Mouse (Mus musculus) lung, adult 2 months (tissue): ENCODE results near the gene 1700003F12Rik. TPM values are rescaled to one million over a fixed set of nuclear protein-coding genes. Genes with fewer than 3 reads are reported as not detected.
A peak's percentile ranks its signal among the peaks of the same experiment; 100 is the strongest.

Source experiments
- DNase-seq: peaks from one replicate; pipeline ENCODE4 v3.0.0; 2022
- H3K4me1 ChIP-seq: fragments of 200-500 bp; 2 replicates; pipeline ENCODE4 v1.6.1; 2011; ENCODE audit warnings: low read length; ENCODE audit not compliant: control insufficient read depth, insufficient read depth
- H3K4me3 ChIP-seq: fragments of 200-500 bp; replicated peaks from 2 replicates; pipeline ENCODE3; 2011; ENCODE audit warnings: low read depth, mild to moderate bottlenecking, control low read depth, low read length; ENCODE audit errors: extremely low read depth
- CTCF ChIP-seq: fragments of 200-500 bp; IDR thresholded peaks from 2 replicates; pipeline ENCODE4 v1.5.1; 2011; ENCODE audit warnings: mild to moderate bottlenecking, low read length, control low read depth; ENCODE audit not compliant: insufficient read depth
- POLR2A ChIP-seq: fragments of 200-500 bp; IDR thresholded peaks from 2 replicates; pipeline ENCODE4 v1.6.1; 2011; ENCODE audit warnings: low read depth, mild to moderate bottlenecking, control low read depth, low read length, borderline replicate concordance; ENCODE audit errors: extremely low read depth
- WGBS: fragments of 180-500 bp; shearing (Covaris S2); methylation state at CpG from one replicate; pipeline ENCODE4 v1.1.7; 2018; 5-methylcytosine and 5-hydroxymethylcytosine counted together
- polyA plus RNA-seq: library from polyadenylated mRNA; depleted of rRNA; stranded (reverse); fragments of >200 nt; gene quantifications from 2 replicates; pipeline ENCODE4 v1.2.3, GENCODE M21; 2012

Gene 1700003F12Rik
- polyA plus RNA-seq, 1 experiment = not detected

DNA sequence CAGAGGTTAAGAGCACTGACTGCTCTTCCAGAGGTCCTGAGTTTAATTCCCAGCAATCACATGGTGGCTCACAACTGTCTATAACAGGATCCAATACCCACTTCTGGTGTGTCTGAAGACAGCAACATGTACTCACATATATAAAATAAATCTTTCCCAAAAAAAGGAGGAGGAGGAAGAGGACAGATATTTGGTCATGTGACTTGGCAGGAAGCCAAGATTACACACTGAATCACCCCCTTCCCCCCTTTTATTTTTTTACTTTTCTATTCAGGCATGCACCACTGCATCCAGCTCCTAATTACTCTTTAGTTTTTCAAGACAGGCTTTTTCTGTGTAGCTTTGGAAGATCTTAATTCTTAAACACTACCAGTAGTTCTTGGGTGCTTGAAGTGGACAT lies 25.4 kb upstream of the 1700003F12Rik start:
- H3K4me3 ChIP-seq = no peak overlapping the region
- H3K4me1 ChIP-seq = no peaks in the 10 kb centered on the region
- no peak for DNase-seq
- TF ChIP-seq POLR2A = no peak
- TF ChIP-seq CTCF = no peak

DNA sequence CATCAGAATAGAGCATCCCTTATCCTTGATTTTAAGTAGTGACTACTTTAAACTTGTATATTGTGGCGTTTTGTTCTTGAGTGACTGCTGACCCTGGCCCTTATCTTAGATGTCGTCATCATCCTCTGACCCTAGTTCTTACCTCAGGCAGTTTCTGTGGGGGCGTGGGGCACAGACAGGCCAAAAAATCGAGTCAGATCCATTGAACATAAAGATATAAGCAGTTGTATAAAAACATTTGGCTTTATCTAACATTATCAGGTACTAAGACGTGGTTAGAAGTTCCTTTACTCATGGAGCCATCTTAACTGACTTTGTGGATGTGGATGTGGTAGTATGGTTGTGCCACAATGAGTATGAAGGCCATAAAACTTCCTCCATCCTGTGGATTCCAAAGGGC lies 24.6 kb upstream of the 1700003F12Rik start:
- no peak overlapping the region for H3K4me3 ChIP-seq
- DNase-seq = no peak
- TF ChIP-seq CTCF (no peak), POLR2A (no peak)
- whole genome bisulfite sequencing = 88% methylated on average over 5 of the region's 5 CpGs
- H3K4me1 ChIP-seq = no peaks in the 10 kb centered on the region

DNA sequence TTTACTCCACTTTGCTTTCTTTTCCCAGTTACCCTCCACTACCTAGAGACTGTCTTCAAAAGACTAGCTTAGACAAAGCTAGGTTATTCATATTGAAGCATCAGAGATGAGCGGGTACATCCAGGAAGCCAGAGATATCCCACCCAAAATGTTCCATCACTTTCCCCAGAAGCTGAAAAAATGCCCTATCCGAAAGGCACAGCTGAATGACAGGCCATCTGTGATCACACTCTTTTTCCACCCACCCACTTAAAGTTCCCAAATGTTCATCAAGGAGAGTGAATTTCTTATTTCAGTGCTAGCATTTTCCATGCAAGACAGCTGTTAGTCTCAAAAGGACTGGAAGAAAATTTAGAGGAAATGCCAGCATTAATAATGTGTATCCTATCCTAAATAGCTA lies 21.6 kb upstream of the 1700003F12Rik start:
- TF ChIP-seq CTCF (no peak), POLR2A (no peak)

DNA sequence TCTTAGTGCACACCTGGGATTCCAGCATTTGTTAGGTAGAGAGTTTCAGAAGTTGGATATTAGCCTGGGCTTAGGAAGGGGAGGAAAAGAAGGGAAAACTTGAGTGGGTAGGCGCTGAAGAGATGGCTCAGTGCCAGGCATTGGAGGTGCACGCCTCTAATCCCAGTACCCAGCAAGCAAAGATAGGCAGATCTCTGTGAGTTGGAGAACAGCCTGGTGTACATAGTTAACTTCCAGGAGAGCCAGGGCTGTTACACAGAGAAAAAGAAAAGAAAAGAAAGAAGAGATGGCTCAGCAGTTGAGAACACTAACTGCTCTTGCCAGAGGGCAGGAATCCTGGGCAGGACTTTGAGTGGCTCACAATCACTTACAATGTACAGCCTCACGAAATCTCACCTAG lies 20.4 kb upstream of the 1700003F12Rik start:
- WGBS = 67% methylated on average over 3 of the region's 3 CpGs
- no peak overlapping the region for H3K4me3 ChIP-seq
- no peaks in the 10 kb centered on the region for H3K4me1 ChIP-seq
- TF ChIP-seq POLR2A = no peak
- TF ChIP-seq CTCF = no peak
- DNase-seq = no peak

More for the DNA sequence above, 21.6 kb upstream of the 1700003F12Rik start:
- no peak for DNase-seq
- WGBS = 91% methylated on average over 2 of the region's 2 CpGs
- Histone ChIP-seq H3K4me3 (no peak overlapping the region), H3K4me1 (no peaks in the 10 kb centered on the region)

DNA sequence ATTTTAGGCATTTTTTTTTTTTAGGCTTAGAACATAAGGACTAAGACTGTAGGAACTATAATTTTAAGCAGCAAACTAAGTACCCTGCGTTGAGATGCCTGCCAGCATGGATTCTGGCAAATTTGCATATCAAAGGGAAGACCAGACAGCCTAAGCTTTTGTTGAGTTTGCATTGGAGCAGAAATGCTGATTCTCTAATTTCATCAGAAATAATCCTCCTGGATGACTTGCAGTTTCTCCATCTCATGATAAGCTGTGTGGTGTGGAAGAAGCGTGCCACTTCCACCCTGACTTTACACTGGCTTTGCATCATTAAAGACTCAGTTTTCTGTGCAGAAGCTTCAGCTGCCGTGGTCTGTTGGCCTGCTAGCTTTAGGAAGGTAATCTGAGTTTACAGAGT lies 14.0 kb upstream of the 1700003F12Rik start:
- TF ChIP-seq POLR2A (no peak), CTCF (no peak)
- Histone ChIP-seq H3K4me1 (no peaks in the 10 kb centered on the region), H3K4me3 (no peak overlapping the region)
- 85% methylated on average over 3 of the region's 3 CpGs for WGBS
- no peak for DNase-seq

DNA sequence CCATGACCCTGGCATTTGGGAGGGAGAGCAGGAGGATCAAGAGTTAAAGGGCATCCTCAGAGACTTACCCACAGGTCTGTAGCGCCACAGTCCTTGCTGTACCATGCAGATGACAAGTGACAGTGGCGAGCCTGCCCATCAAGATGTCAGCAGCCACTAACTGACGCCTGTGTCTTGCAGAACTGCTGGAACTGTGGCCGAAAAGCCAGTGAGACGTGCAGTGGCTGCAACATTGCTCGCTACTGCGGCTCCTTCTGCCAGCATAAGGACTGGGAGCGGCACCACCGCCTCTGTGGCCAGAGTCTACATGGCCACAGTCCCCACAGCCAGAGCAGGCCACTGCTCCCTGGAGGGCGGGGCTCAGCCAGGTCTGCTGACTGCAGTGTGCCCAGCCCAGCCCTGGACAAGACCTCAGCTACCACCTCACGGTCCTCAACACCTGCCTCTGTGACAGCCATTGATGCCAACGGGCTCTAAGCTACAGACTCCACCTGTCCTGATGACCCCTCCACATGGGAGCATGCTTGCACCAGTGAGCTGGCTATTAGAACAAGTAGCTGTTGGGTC lies 12.1 kb upstream of the 1700003F12Rik start:
- TF ChIP-seq CTCF = no peak
- no peaks in the 10 kb centered on the region for H3K4me1 ChIP-seq
- H3K4me3 ChIP-seq = no peak overlapping the region
- WGBS = 89% methylated on average over 12 of the region's 12 CpGs
- DNase-seq = no peak

DNA sequence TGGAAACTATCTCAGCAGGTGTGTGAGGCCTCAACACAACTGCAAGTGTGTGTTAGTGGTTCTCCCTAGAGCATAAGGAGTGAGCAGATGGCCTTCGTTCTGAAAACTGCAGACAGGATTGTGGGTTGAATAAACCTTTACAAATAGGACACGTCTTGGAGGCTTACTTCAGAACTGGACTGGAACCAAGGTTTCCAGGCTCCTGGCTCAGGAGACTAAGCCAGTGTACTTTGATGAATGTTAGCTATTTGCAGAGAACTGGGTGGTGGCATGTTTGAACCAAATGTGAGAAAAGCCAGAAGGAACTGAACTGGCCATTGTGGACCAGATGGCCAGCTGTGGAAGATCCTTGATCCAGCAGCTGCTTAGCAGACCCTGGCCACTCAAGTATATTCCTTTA lies 8.6 kb upstream of the 1700003F12Rik start:
- DNase-seq = no peak
- TF ChIP-seq CTCF (no peak), POLR2A (no peak)
- Histone ChIP-seq H3K4me3 (no peak overlapping the region), H3K4me1 (no peaks in the 10 kb centered on the region)
- 53% methylated on average over 2 of the region's 2 CpGs for WGBS

DNA sequence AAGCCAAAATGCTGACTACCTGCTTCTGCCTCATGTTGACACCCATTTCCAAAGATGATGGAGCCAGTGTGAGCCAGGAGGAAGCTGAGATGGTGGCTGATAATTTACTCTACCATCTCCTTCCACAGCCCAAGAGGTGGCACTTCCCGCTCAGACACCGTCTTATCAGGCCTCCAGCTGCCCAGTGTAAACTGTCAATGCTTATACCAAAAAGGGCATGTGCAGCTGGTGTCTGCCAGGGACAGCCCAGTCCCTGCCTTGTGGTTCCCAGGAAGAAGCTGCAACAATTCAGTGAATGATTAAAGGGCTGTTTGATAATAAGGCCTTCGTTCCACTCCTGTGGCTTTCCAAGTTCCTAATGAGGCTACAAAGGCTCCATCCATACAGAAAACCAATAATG lies 8.2 kb upstream of the 1700003F12Rik start:
- TF ChIP-seq CTCF = no peak
- TF ChIP-seq POLR2A = no peak
- no peak overlapping the region for H3K4me3 ChIP-seq
- 36% methylated on average over 3 of the region's 3 CpGs for WGBS
- no peak for DNase-seq
- no peaks in the 10 kb centered on the region for H3K4me1 ChIP-seq

DNA sequence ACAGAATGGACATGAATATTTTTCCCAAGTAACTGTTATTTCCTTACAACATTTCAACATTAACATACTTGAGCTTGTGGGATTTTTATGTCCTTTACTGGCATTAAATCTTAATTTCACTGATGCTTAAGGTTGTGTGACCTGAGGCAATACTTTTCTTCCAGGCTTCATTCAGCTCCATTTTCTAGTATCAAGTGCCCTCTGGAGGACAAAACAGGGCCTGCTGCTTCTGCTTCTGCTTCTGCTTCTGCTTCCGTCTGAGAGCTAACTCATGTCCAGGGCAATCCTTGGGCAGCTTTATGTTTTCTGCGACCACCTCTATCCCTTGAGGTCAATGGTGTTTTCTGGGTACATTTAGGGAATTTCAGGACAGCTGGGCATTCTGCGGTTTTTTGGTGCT lies 7.2 kb upstream of the 1700003F12Rik start:
- 76% methylated on average over 3 of the region's 3 CpGs for WGBS
- no peak overlapping the region for H3K4me3 ChIP-seq
- no peaks in the 10 kb centered on the region for H3K4me1 ChIP-seq
- DNase-seq = no peak
- TF ChIP-seq CTCF (peak; percentile 40), POLR2A (no peak)

DNA sequence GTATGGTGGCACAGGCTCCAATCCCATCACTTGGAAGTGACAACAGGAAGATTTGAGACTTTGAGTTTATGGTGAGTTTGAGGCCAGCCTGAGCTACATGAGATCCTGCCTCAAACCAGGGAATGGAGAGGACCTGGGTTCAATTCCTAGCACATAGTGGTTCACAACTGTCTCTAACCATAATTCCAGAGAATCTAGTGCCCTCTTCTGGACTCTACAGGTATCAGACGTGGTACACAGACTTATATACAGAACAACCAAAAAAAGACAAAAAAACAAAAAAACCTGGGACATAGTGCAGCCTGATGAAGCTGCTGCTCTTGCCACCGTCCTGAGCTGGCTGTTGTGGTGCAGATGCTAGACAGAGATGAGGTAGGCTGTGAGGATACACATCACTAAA lies 5.3 kb upstream of the 1700003F12Rik start:
- DNase-seq = no peak
- no peaks in the 10 kb centered on the region for H3K4me1 ChIP-seq
- no peak for TF ChIP-seq POLR2A
- no peak for TF ChIP-seq CTCF
- H3K4me3 ChIP-seq = no peak overlapping the region
- WGBS = 84% methylated on average over 2 of the region's 2 CpGs

DNA sequence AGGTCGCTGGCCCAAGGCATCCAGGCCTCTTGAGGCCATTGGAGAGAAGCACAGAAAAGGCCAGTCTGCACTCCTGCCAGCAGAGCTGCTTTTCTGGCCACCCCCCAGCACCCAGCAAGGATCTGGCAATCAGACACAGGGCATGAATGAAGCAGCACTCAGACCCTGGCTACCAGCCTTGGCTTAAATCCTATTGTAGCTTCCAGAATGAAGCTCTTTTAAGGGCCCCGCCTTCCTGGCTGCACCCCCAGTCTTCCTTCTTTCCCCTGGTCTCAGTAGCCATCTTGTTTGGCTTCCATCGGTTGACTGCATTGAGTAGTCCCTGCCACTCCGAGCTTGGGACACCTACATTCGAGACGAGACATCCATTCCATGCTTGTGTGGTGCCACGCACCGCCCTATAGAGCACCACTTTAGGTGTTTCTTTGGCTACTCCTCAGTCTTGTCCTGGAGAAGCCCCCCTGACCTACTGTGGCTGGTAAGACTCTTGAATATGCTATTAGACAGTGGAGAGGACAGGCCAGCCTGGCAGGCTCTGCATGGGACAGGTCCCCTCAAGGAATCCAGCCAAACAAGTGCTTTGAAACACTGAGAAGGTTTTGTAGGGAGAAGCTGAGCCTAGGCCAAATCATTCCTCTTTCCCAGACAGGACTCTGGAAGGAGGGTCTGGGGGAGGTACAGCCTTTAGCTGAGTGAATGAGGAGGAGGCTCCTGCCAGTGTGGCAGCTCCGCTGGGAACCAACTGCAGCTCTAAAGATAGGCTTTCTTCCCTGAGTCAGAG lies 3.1 kb upstream of the 1700003F12Rik start:
- Histone ChIP-seq H3K4me1 (no peaks in the 10 kb centered on the region), H3K4me3 (no peak overlapping the region)
- WGBS = 81% methylated on average over 9 of the region's 9 CpGs
- no peak for DNase-seq
- TF ChIP-seq POLR2A (no peak), CTCF (no peak)
